Mouse (Mus musculus): ENCODE measurements around the gene Klf7. TPM values are rescaled to one million over a fixed set of nuclear protein-coding genes. Genes with fewer than 3 reads are reported as not detected.

The Klf7 gene
- total and polyA plus RNA-seq, 3 experiments, result 1.6 to 3.1 TPM; not detected in 1

DNA sequence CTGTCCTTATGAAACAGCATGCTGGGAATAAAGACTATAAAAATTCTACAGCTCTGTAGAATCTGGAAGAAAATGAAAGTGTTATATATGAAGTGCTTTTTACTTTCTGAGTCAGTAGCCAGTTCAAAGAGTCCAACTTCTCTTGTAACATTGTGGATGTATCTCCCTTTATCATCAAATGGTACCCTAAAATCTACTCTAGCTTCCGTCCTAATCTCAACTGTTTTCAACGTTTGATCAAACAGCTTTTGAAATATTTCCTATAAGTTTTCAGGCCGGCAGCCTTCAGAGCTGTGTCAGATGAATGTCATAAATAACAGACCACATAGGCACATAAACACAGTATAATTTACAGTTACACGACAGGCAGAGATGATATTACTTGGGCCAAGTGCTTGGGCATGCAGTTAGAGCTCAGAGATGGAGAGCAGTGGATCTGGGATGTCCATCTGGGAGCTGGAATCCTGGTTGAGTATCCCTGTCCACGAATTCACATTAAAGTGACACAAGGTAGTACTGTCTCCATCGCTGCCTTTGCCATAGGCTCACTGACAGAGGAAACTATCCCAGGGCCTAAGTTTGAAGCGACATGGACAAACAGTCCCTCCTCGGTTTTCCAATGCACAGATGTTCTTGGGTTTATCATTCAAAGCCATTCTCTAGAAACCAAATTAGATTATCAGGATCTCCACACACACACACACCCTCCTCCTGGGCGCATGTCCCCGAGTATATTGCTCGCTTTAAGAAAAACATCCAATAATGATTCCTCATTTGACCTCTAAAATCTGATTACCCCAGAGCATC is 4.4 kb downstream of the Klf7 start:
- no peaks in the 10 kb centered on the region for H3K27me3 ChIP-seq (ENCODE audit: control insufficient read depth in 1 of 2, insufficient read depth in 2 of 2, low read length in 2 of 2)
- peaks cover 0 to 27% of the 10 kb centered on the region in 2 experiments; a peak in 2 of 4 replicates for H3K36me3 ChIP-seq (ENCODE audit: control insufficient read depth in 1 of 2, insufficient read depth in 2 of 2, low read length in 2 of 2)
- TF ChIP-seq EP300 (IDR thresholded peaks at IDR 0.05; ENCODE audit: low read depth in 1 of 2, low read length in 2 of 2) (peak; percentile 25 to 77; a peak in 3 of 4 replicates), GATA1 (IDR thresholded peaks at IDR 0.05; ENCODE audit: low read depth, low read length) (peak; percentile 34; the same call in 1 of the 2 replicates), ZMIZ1 (IDR thresholded peaks at IDR 0.05; ENCODE audit: low read depth, low read length) (no peak), GABPA (IDR thresholded peaks at IDR 0.05; ENCODE audit: low read depth, low read length) (no peak), NRF1 (IDR thresholded peaks at IDR 0.05; ENCODE audit: insufficient read depth, low read depth, low read length, poor library complexity, severe bottlenecking) (peak; percentile 42; the same call in 1 of the 2 replicates), TAL1 (IDR thresholded peaks at IDR 0.05; ENCODE audit: low read length) (peak; percentile 58), MYB (IDR thresholded peaks at IDR 0.05; ENCODE audit: low read depth, low read length) (peak; percentile 88), TCF12 (IDR thresholded peaks at IDR 0.05; ENCODE audit: low read depth, low read length) (peak; percentile 87), ETS1 (IDR thresholded peaks at IDR 0.05; ENCODE audit: low read depth, low read length) (peak; percentile 56)
- H3K4me1 ChIP-seq (ENCODE audit: control insufficient read depth in 1 of 2, insufficient read depth in 2 of 2, low read length in 2 of 2), result peaks cover 12 to 29% of the 10 kb centered on the region in 2 experiments
- peak; percentile 64 for DNase-seq (ENCODE audit: low read depth, low spot score)
- peak overlapping the region; percentile 51 for H3K9ac ChIP-seq (ENCODE audit: control insufficient read depth, low read depth, low read length, poor library complexity, severe bottlenecking)
- peak overlapping the region; percentile 81 for H3K27ac ChIP-seq (ENCODE audit: control insufficient read depth, low read depth, low read length)
- H3K4me3 ChIP-seq (ENCODE audit: control insufficient read depth in 1 of 2, insufficient read depth in 1 of 2, low read depth in 2 of 2, low read length in 2 of 2), result peak overlapping the region; percentile 34 to 54
- H3K9me3 ChIP-seq (replicated peaks; ENCODE audit: insufficient read depth, low read length), result no peaks in the 10 kb centered on the region
- peaks cover 12% of the 10 kb centered on the region for H3K79me2 ChIP-seq (ENCODE audit: control insufficient read depth, insufficient read depth, low read length, poor library complexity)

DNA sequence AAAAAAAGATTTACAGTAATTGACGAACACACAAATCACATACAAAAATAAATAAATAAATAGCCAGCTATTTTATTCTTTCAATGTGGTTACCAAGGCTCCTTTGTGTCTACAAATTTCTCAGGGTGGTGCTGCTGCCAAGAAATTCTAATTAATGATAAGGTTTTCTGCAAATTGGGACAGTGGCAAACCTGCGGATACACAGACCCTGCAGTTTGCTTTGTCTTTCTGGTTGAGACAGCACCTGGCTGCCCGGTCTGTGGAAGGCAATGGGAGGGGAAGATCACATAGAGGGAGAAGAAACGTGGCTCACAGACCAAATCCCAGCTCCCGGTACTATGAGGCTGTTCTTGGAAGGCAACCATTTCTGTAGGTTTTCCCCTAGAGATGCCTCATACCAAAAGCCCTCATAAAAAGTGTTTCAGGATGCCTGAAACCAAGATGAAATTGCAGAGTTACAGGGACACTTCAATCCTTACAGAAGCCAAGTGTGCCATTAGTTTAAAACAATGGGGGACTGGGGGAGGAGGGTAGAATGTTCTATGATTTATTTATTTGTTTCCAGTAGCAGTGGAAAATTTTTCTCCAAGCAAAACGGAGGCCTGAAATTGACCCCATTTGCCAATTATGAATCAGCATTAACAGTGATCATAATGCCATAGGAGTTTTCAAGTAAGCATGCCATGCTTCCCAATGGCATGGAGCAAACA is 5.2 kb downstream of the Klf7 start:
- no peak for DNase-seq (ENCODE audit: low read depth, low spot score)
- Histone ChIP-seq H3K9me3 (replicated peaks; ENCODE audit: insufficient read depth, low read length) (no peaks in the 10 kb centered on the region), H3K27ac (ENCODE audit: control insufficient read depth, low read depth, low read length) (peak overlapping the region; percentile 19; the same call in 1 of the 2 replicates), H3K9ac (ENCODE audit: control insufficient read depth, low read depth, low read length, poor library complexity, severe bottlenecking) (no peak overlapping the region; the same call in 1 of the 2 replicates), H3K79me2 (ENCODE audit: control insufficient read depth, insufficient read depth, low read length, poor library complexity) (peaks cover 10% of the 10 kb centered on the region), H3K4me3 (ENCODE audit: control insufficient read depth in 1 of 2, insufficient read depth in 1 of 2, low read depth in 2 of 2, low read length in 2 of 2) (peak overlapping the region in 1 of 2 experiments; percentile 54; a peak in 2 of 4 replicates), H3K27me3 (ENCODE audit: control insufficient read depth in 1 of 2, insufficient read depth in 2 of 2, low read length in 2 of 2) (no peaks in the 10 kb centered on the region), H3K4me1 (ENCODE audit: control insufficient read depth in 1 of 2, insufficient read depth in 2 of 2, low read length in 2 of 2) (peaks cover 12 to 29% of the 10 kb centered on the region in 2 experiments), H3K36me3 (ENCODE audit: control insufficient read depth in 1 of 2, insufficient read depth in 2 of 2, low read length in 2 of 2) (peaks cover 0 to 27% of the 10 kb centered on the region in 2 experiments; a peak in 2 of 4 replicates)
- TF ChIP-seq BHLHE40 (IDR thresholded peaks at IDR 0.05; ENCODE audit: borderline replicate concordance, low read depth, low read length) (no peak), EP300 (IDR thresholded peaks at IDR 0.05; ENCODE audit: low read depth in 1 of 2, low read length in 2 of 2) (no peak), MYB (IDR thresholded peaks at IDR 0.05; ENCODE audit: low read depth, low read length) (no peak), POLR2AphosphoS5 (IDR thresholded peaks at IDR 0.05; ENCODE audit: borderline replicate concordance, low read depth, low read length) (no peak), KAT2A (conservative IDR thresholded peaks at IDR 0.05; ENCODE audit: low read depth, low read length) (no peak), TCF12 (IDR thresholded peaks at IDR 0.05; ENCODE audit: low read depth, low read length) (no peak), CTCF (IDR thresholded peaks at IDR 0.05 in 2 of 3, conservative IDR thresholded peaks at IDR 0.05 in 1 of 3; ENCODE audit: control insufficient read depth in 1 of 3, insufficient read depth in 1 of 3, low read depth in 2 of 3, low read length in 3 of 3, poor library complexity in 1 of 3, severe bottlenecking in 1 of 3) (no peak), ZC3H11A (IDR thresholded peaks at IDR 0.05; ENCODE audit: low read depth, low read length) (no peak), SIN3A (IDR thresholded peaks at IDR 0.05; ENCODE audit: low read length) (no peak), RCOR1 (IDR thresholded peaks at IDR 0.05; ENCODE audit: low read depth, low read length) (no peak), NRF1 (IDR thresholded peaks at IDR 0.05; ENCODE audit: insufficient read depth, low read depth, low read length, poor library complexity, severe bottlenecking) (no peak), JUND (IDR thresholded peaks at IDR 0.05; ENCODE audit: low read depth, low read length) (no peak), MAZ (IDR thresholded peaks at IDR 0.05; ENCODE audit: low read depth, low read length) (no peak)

All from MEL (cell line).